Mouse (Mus musculus) kidney, embryonic 16.5 days (tissue): ENCODE data around the gene Mlh3. TPM values are rescaled to one million over a fixed set of nuclear protein-coding genes. Genes with fewer than 3 reads are reported as not detected.

Experiments used
- ATAC-seq: fragments of 200-750 bp; cut with Nextera tagmentation; 2 replicates; pipeline ENCODE4 v1.8.0; 2017; ENCODE audit warnings: moderate TSS enrichment; ENCODE audit not compliant: low FRiP score, low TSS enrichment
- H3K27ac ChIP-seq: fragments of 300-500 bp; sonication (generic); 2 replicates; pipeline ENCODE4 v1.5.1; 2014; ENCODE audit warnings: low read length
- H3K27me3 ChIP-seq: fragments of 300-500 bp; sonication (generic); 2 replicates; pipeline ENCODE4 v1.6.1; 2014; ENCODE audit warnings: low read length, control low read depth, mixed read lengths; ENCODE audit not compliant: insufficient read depth
- H3K36me3 ChIP-seq: fragments of 300-500 bp; sonication (generic); 2 replicates; pipeline ENCODE4 v1.6.1; 2014; ENCODE audit warnings: low read length, control low read depth, mixed read lengths; ENCODE audit not compliant: insufficient read depth
- H3K4me1 ChIP-seq: fragments of 300-500 bp; sonication (generic); 2 replicates; pipeline ENCODE4 v1.6.1; 2014; ENCODE audit warnings: low read length, control low read depth, mixed read lengths; ENCODE audit not compliant: insufficient read depth
- H3K4me2 ChIP-seq: fragments of 300-500 bp; sonication (generic); replicated peaks from 2 replicates; pipeline ENCODE4 v1.6.1; 2014; ENCODE audit warnings: low read depth, low read length
- H3K4me3 ChIP-seq: fragments of 300-500 bp; sonication (generic); 2 replicates; pipeline ENCODE4 v1.5.1; 2014; ENCODE audit warnings: mild to moderate bottlenecking, low read length
- H3K9ac ChIP-seq: fragments of 300-500 bp; sonication (generic); replicated peaks from 2 replicates; pipeline ENCODE4 v1.6.1; 2014; ENCODE audit warnings: low read length
- H3K9me3 ChIP-seq: fragments of 300-500 bp; sonication (generic); 2 replicates; pipeline ENCODE4 v1.6.1; 2016; ENCODE audit warnings: low read length, control low read depth
- WGBS: fragments of 180-500 bp; shearing (Covaris S2); extraction: QIAGEN DNeasy Blood & Tissue Kit; methylation state at CpG from one replicate; pipeline ENCODE4 v1.1.7; 2014; 5-methylcytosine and 5-hydroxymethylcytosine counted together
- polyA plus RNA-seq: library from polyadenylated mRNA; unstranded; fragments of >200 nt; fragmentation: Nextera tagmentation; extraction: Ambion mirVana; gene quantifications from 2 replicates; pipeline ENCODE4 v1.2.1, GENCODE M21; 2015

Mlh3 gene
- polyA plus RNA-seq, 1 experiment from 2014 or later: 9.7 TPM

- no peak overlapping the region for H3K9ac ChIP-seq
- peaks cover 14% of the 10 kb centered on the region for H3K36me3 ChIP-seq
- H3K27me3 ChIP-seq: no peaks in the 10 kb centered on the region
- no peak overlapping the region for H3K4me2 ChIP-seq
- H3K9me3 ChIP-seq: no peaks in the 10 kb centered on the region
- no peak overlapping the region for H3K4me3 ChIP-seq
- peaks cover 24% of the 10 kb centered on the region for H3K4me1 ChIP-seq
- ATAC-seq: no peak
- 0 out of 2 replicates have a peak overlapping the region, but pooled peaks have one; percentile 4 for H3K27ac ChIP-seq
- 57% methylated on average over 4 of the region's 4 CpGs for WGBS
Observed at GRCm38 (mm10) chr12:85271843-85272206, 1.4 kb upstream of the Mlh3 start.

DNA sequence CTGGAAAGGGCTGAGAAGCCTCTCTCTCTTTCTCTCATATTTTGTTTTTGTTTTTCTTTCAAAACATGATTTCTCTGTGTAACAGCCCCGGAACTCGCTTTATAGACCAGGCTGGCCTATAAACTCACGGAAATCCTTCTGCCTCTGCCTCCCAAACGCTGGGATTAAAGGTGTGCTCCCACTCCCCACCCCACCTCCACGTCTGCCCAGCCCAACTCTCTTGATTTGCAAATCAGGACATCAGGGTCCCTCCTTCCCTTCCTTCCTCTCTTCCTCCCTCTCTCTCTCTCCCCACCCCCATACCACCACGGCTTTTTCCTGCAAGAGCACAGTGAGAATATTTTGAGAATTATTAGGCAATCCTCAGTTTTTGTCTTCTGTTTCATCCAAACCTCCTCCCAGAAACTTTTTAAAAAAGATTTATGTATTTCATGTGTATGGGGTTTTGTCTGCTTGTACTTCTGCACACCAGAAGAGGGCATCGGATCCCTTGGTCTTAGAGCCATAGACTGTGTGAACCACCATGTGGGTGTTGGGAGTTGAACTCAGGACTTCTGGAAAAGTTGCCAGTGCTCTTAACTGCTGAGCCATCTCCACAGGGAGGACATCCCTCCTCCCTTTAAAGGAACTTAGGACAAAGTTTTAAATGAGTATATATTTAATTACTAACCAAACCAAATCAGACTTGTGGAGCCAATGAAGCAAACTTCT lies 888 bp upstream of the Mlh3 start:
- Histone ChIP-seq H3K9ac (no peak overlapping the region), H3K4me3 (no peak overlapping the region), H3K4me2 (no peak overlapping the region), H3K27me3 (no peaks in the 10 kb centered on the region), H3K36me3 (peaks cover 10% of the 10 kb centered on the region), H3K4me1 (peaks cover 23% of the 10 kb centered on the region), H3K9me3 (no peaks in the 10 kb centered on the region), H3K27ac (0 out of 2 replicates have a peak overlapping the region, but pooled peaks have one; percentile 4)
- 83% methylated on average over 7 of the region's 7 CpGs for WGBS
- ATAC-seq: no peak

GRCm38 (mm10) chr12:85269821-85270220 lies 578 bp downstream of the Mlh3 start:
- Histone ChIP-seq H3K9ac (peak overlapping the region; percentile 76), H3K4me2 (peak overlapping the region; percentile 65), H3K27me3 (no peaks in the 10 kb centered on the region), H3K9me3 (no peaks in the 10 kb centered on the region), H3K4me3 (peak overlapping the region; percentile 55), H3K36me3 (peaks cover 3% of the 10 kb centered on the region), H3K4me1 (peaks cover 24% of the 10 kb centered on the region), H3K27ac (peak overlapping the region; percentile 75)
- no peak for ATAC-seq
- WGBS: 22% methylated on average over 3 of the region's 3 CpGs

DNA sequence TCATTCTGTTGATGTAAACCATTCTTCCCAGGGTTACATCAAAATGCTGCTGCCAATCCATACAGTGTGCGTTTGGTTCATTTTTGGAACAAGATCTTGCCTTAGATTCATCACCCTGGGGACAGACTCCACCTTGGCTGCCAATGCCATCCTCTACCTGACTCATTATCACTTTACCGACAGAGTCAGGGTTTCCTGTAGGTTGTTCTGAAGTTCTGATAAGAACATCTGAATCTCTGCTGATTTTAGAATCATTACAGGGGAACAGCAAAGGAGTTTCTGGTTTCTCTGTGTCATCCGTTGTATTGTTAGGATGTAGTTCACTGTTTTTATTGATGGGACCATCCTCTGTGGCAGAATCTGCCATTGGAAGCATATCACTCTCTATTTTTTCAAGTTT lies 4.2 kb downstream of the Mlh3 start:
- Histone ChIP-seq H3K9me3 (no peaks in the 10 kb centered on the region), H3K4me3 (no peak overlapping the region), H3K4me2 (no peak overlapping the region), H3K4me1 (peaks cover 25% of the 10 kb centered on the region), H3K36me3 (no peaks in the 10 kb centered on the region; the same call in 1 of the 2 replicates), H3K9ac (no peak overlapping the region), H3K27me3 (no peaks in the 10 kb centered on the region), H3K27ac (no peak overlapping the region)
- 89% methylated on average over 3 of the region's 3 CpGs for WGBS
- no peak for ATAC-seq

GRCm38 (mm10) chr12:85264940-85265339 lies 5.5 kb downstream of the Mlh3 start:
- 23% methylated on average over 7 of the region's 7 CpGs for WGBS
- ATAC-seq: no peak

DNA sequence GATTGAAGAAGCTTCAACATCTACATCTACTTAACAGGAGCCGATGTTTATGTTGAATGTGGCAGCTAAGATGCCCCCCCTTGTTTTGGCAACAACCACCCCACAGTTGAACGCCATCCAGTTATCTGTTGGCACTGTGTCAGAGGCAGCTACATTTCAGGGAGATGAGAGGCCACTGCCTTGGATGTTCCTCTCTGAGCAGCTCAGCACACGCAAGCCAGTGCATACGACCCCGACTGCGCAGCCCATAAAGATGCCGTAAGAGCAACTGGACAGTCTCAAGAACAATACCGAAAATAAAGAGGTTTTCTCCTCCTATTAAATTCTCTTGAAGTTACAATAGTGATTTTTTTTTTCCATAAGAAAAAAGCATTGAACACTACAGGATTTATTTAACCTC lies 5.9 kb downstream of the Mlh3 start:
- H3K4me3 ChIP-seq: no peak overlapping the region
- H3K27me3 ChIP-seq: no peaks in the 10 kb centered on the region
- H3K4me2 ChIP-seq: no peak overlapping the region
- no peak overlapping the region for H3K9ac ChIP-seq
- WGBS: 53% methylated on average over 8 of the region's 8 CpGs
- no peak overlapping the region for H3K27ac ChIP-seq
- H3K4me1 ChIP-seq: peaks cover 19% of the 10 kb centered on the region
- H3K36me3 ChIP-seq: no peaks in the 10 kb centered on the region; the same call in 1 of the 2 replicates
- no peaks in the 10 kb centered on the region for H3K9me3 ChIP-seq
- no peak for ATAC-seq

More at GRCm38 (mm10) chr12:85264940-85265339, 5.5 kb downstream of the Mlh3 start:
- no peaks in the 10 kb centered on the region; the same call in 1 of the 2 replicates for H3K36me3 ChIP-seq
- H3K4me2 ChIP-seq: no peak overlapping the region
- H3K9ac ChIP-seq: no peak overlapping the region
- H3K4me3 ChIP-seq: no peak overlapping the region
- no peaks in the 10 kb centered on the region for H3K9me3 ChIP-seq
- H3K27me3 ChIP-seq: no peaks in the 10 kb centered on the region
- H3K27ac ChIP-seq: peak overlapping the region; percentile 36; the same call in 1 of the 2 replicates
- peaks cover 20% of the 10 kb centered on the region for H3K4me1 ChIP-seq

DNA sequence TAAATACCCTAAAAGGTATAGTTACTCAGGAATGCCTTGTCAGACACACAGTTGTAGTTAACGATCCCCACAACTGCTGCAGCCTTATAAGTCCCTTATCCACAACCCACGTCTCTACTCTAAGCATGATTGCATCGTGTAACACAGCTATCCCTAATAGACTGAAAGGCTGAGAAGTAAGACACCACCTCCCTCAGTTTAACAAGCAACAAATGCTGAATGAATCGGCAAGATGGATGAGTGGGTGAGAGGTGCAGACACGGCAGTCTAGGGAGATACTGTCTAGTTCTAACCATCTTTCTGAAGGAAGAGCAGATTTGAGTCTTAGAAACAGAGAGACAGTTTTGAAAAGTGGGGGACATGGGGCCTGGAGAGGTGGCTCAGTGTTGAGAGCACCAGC lies 7.2 kb downstream of the Mlh3 start:
- Histone ChIP-seq H3K4me3 (no peak overlapping the region), H3K9ac (no peak overlapping the region), H3K36me3 (peaks cover 4% of the 10 kb centered on the region; the same call in 1 of the 2 replicates), H3K4me2 (no peak overlapping the region), H3K4me1 (peaks cover 19% of the 10 kb centered on the region), H3K27me3 (no peaks in the 10 kb centered on the region), H3K27ac (no peak overlapping the region), H3K9me3 (no peaks in the 10 kb centered on the region)
- 0 out of 2 replicates have a peak, but pooled peaks have one; percentile 27 for ATAC-seq
- WGBS: 69% methylated on average over 5 of the region's 5 CpGs

GRCm38 (mm10) chr12:85262489-85262888 lies 7.9 kb downstream of the Mlh3 start:
- Histone ChIP-seq H3K27ac (peak overlapping the region; percentile 11; the same call in 1 of the 2 replicates), H3K9ac (no peak overlapping the region), H3K27me3 (no peaks in the 10 kb centered on the region), H3K36me3 (0 out of 2 replicates have a peak, but pooled peaks cover 4% of the 10 kb centered on the region), H3K4me3 (no peak overlapping the region), H3K4me1 (peaks cover 19% of the 10 kb centered on the region), H3K9me3 (no peaks in the 10 kb centered on the region), H3K4me2 (no peak overlapping the region)
- WGBS: 31% methylated on average over 10 of the region's 10 CpGs
- ATAC-seq: peak; percentile 89

GRCm38 (mm10) chr12:85257008-85257639 lies 13.3 kb downstream of the Mlh3 start:
- Histone ChIP-seq H3K36me3 (0 out of 2 replicates have a peak, but pooled peaks cover 4% of the 10 kb centered on the region), H3K4me1 (peaks cover 7% of the 10 kb centered on the region; the same call in 1 of the 2 replicates), H3K4me2 (no peak overlapping the region), H3K27ac (peak overlapping the region; percentile 31), H3K9ac (no peak overlapping the region), H3K9me3 (no peaks in the 10 kb centered on the region), H3K27me3 (no peaks in the 10 kb centered on the region), H3K4me3 (no peak overlapping the region)
- 52% methylated on average over 7 of the region's 7 CpGs for WGBS
- no peak for ATAC-seq
